Mouse (Mus musculus) T-helper 2 cell (primary cell): ENCODE measurements around the gene Plekha1.

Source experiments
- in situ Hi-C: fragments of 300-600 bp; cut with MboI, MseI; formaldehyde crosslinking; loops from one replicate; pipeline ENCODE4 v1.15.1; 2025; ENCODE audit warnings: high pct_unique_total_duplicates

Gene Plekha1

GRCm38 (mm10) chr7:130918260-130918659, 52.7 kb downstream of the Plekha1 start:
- in situ Hi-C loops: no loop called here

- in situ Hi-C loops: no loop called here
Observed at GRCm38 (mm10) chr7:130922981-130923731, 57.6 kb downstream of the Plekha1 start.

GRCm38 (mm10) chr7:130930401-130930800, 64.8 kb downstream of the Plekha1 start:
- in situ Hi-C loops: no loop called here

- in situ Hi-C loops: no loop called here
Observed at GRCm38 (mm10) chr7:130932921-130933320, 67.4 kb downstream of the Plekha1 start.

GRCm38 (mm10) chr7:130934654-130935053, 69.1 kb downstream of the Plekha1 start:
- in situ Hi-C loops: no loop called here

GRCm38 (mm10) chr7:130935421-130935792, 69.9 kb downstream of the Plekha1 start:
- in situ Hi-C loops: no loop called here

- in situ Hi-C loops: no loop called here
Observed at GRCm38 (mm10) chr7:130935793-130936471, 70.4 kb downstream of the Plekha1 start, which contains the start of gene Htra1. Htra1 (plus strand) TSS chr7:130936111.

GRCm38 (mm10) chr7:130936472-130936951, 71.0 kb downstream of the Plekha1 start:
- in situ Hi-C loops: no loop called here

- in situ Hi-C loops: no loop called here
Observed at GRCm38 (mm10) chr7:130937266-130937841, 71.8 kb downstream of the Plekha1 start.

- in situ Hi-C loops: no loop called here
Observed at GRCm38 (mm10) chr7:130938005-130938404, 72.4 kb downstream of the Plekha1 start.

- in situ Hi-C loops: no loop called here
Observed at GRCm38 (mm10) chr7:130938896-130939295, 73.3 kb downstream of the Plekha1 start.

- in situ Hi-C loops: no loop called here
Observed at GRCm38 (mm10) chr7:130940733-130941132, 75.2 kb downstream of the Plekha1 start.

- in situ Hi-C loops: no loop called here
Observed at GRCm38 (mm10) chr7:130943280-130943895, 77.8 kb downstream of the Plekha1 start.

GRCm38 (mm10) chr7:130944766-130945475, 79.4 kb downstream of the Plekha1 start:
- in situ Hi-C loops: no loop called here

- in situ Hi-C loops: no loop called here
Observed at GRCm38 (mm10) chr7:130945730-130946129, 80.2 kb downstream of the Plekha1 start.

GRCm38 (mm10) chr7:130946303-130946702, 80.7 kb downstream of the Plekha1 start:
- in situ Hi-C loops: no loop called here

- in situ Hi-C loops: no loop called here
Observed at GRCm38 (mm10) chr7:130948563-130949208, 83.1 kb downstream of the Plekha1 start.

- in situ Hi-C loops: no loop called here
Observed at GRCm38 (mm10) chr7:130949331-130949751, 83.8 kb downstream of the Plekha1 start.

- in situ Hi-C loops: no loop called here
Observed at GRCm38 (mm10) chr7:130950482-130950881, 84.9 kb downstream of the Plekha1 start.

- in situ Hi-C loops: no loop called here
Observed at GRCm38 (mm10) chr7:130951004-130951403, 85.4 kb downstream of the Plekha1 start.

GRCm38 (mm10) chr7:130953376-130953775, 87.8 kb downstream of the Plekha1 start:
- in situ Hi-C loops: no loop called here
